Mouse (Mus musculus): ENCODE measurements around the gene Rnf43. TPM values are rescaled to one million over a fixed set of nuclear protein-coding genes. Genes with fewer than 3 reads are reported as not detected.

Rnf43 gene
- 8.7 and 9.2 TPM in 2 replicates for polyA plus RNA-seq (2015; fragmentation: Nextera tagmentation; extraction: Ambion mirVana)

DNA sequence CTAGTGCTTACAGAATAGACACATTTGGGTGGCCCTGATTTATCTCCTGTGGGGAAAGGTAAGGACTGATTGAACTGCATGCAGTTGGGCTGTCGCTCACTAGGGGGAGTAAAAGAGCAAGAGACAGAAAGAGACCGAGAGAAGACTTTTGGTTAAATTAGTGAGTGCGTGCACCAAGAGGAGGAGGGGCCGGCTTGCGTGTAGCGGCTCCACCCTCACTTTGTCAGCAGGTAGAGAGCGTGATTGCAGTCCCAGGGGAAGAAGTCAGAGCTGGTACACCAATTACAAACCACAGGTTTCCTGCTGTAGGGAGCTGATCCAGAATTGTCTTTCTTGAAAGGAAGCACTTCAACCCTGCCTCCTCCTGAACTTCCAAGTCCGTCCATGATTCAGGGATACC lies at the start of gene Rnf43:
Rnf43 (plus strand) TSS at position 316 of the 400 bp plus-strand sequence.
- Histone ChIP-seq H3K9ac (peak within 1 kb of the TSS; percentile 39), H3K4me1 (no peaks in the 10 kb centered on the region), H3K4me2 (replicated peaks) (peak within 1 kb of the TSS; percentile 61), H3K9me3 (replicated peaks) (no peaks in the 10 kb centered on the region), H3K27me3 (no peaks in the 10 kb centered on the region; the same call in 1 of the 2 replicates), H3K4me3 (replicated peaks) (peak within 1 kb of the TSS; percentile 49), H3K27ac (replicated peaks) (peak within 1 kb of the TSS; percentile 48), H3K36me3 (no peaks in the 10 kb centered on the region)
- ATAC-seq (ENCODE audit: insufficient number of reproducible peaks, low FRiP score, low TSS enrichment, low read depth), result peak; percentile 86
- 0% methylated on average over 8 of the region's 8 CpGs for WGBS

DNA sequence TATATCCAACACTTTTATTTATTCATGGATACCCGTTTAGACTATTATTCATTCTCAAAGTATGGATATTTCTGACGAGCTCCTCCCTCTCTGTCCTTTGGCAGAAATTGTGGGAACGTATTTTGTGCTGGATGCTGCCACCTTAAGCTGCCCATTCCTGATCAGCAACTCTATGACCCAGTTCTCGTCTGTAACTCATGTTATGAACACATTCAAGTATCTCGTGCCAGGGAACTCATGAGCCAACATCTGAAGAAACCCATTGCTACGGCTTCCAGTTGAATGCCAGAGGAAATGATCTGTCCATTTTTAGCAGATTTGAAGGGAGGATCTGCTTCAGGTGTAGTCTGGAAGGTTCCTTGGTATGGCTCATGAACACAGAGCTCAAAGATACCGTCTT lies 48.5 kb upstream of the Rnf43 start:
- H3K27ac ChIP-seq (replicated peaks), result no peak overlapping the region
- H3K9ac ChIP-seq, result no peak overlapping the region
- no peaks in the 10 kb centered on the region for H3K4me1 ChIP-seq
- WGBS, result 87% methylated on average over 7 of the region's 7 CpGs
- no peak overlapping the region for H3K4me2 ChIP-seq (replicated peaks)
- H3K27me3 ChIP-seq, result no peaks in the 10 kb centered on the region
- H3K36me3 ChIP-seq, result peaks cover 85% of the 10 kb centered on the region
- H3K9me3 ChIP-seq (replicated peaks), result no peaks in the 10 kb centered on the region
- ATAC-seq (ENCODE audit: insufficient number of reproducible peaks, low FRiP score, low TSS enrichment, low read depth), result no peak
- no peak overlapping the region for H3K4me3 ChIP-seq (replicated peaks)

DNA sequence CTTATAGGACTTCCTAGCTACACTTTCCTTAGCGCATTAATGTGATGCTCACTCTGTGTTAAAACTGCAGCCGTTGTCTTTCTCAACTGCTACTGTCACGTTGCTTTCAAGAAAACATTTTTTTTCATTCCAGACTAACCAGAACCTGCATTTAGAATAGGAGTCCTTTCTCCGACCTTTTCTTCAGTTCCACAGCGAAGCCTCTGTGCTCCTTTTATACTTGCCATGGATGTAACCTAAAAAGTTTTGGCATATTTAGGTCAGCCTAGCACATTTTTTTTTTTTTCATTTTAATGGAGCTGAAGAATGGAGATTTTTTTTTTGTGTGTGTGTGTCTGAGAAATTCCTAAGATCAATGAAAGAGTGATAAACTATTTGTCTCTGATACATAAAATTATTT lies 47.0 kb upstream of the Rnf43 start:
- Histone ChIP-seq H3K9me3 (replicated peaks) (no peaks in the 10 kb centered on the region), H3K4me3 (replicated peaks) (no peak overlapping the region), H3K27me3 (no peaks in the 10 kb centered on the region), H3K4me2 (replicated peaks) (no peak overlapping the region), H3K4me1 (no peaks in the 10 kb centered on the region), H3K36me3 (peaks cover 74% of the 10 kb centered on the region), H3K9ac (no peak overlapping the region), H3K27ac (replicated peaks) (no peak overlapping the region)
- whole genome bisulfite sequencing, result 92% methylated on average over 5 of the region's 5 CpGs
- no peak for ATAC-seq (ENCODE audit: insufficient number of reproducible peaks, low FRiP score, low TSS enrichment, low read depth)

DNA sequence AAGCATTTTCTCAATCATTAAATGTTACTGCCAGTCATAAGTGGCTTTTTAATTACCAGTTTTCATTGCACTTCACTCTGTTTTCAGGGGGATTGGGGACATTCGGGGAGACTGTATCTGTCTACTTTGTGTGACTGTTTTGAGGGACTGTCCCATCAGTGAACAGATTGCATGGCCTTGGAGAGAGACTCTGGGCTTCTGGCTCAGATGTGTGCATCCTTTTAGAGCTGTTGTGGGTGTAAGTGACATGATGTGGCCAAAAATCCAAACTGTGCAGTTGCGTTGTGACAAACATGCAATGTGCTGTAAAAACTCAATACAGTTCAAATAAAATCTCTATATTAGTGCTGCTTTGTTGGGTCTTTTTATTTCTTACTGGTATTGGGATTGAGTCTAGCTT lies 46.6 kb upstream of the Rnf43 start:
- Histone ChIP-seq H3K4me2 (replicated peaks) (no peak overlapping the region), H3K9me3 (replicated peaks) (no peaks in the 10 kb centered on the region), H3K36me3 (peaks cover 70% of the 10 kb centered on the region), H3K27ac (replicated peaks) (no peak overlapping the region), H3K4me1 (no peaks in the 10 kb centered on the region), H3K27me3 (no peaks in the 10 kb centered on the region), H3K9ac (no peak overlapping the region), H3K4me3 (replicated peaks) (no peak overlapping the region)
- WGBS, result 95% methylated on average over 2 of the region's 2 CpGs
- ATAC-seq (ENCODE audit: insufficient number of reproducible peaks, low FRiP score, low TSS enrichment, low read depth), result no peak

- Histone ChIP-seq H3K27me3 (no peaks in the 10 kb centered on the region), H3K4me1 (no peaks in the 10 kb centered on the region), H3K9me3 (replicated peaks) (no peaks in the 10 kb centered on the region), H3K27ac (replicated peaks) (no peak within 1 kb of the TSS), H3K36me3 (peaks cover 61% of the 10 kb centered on the region), H3K4me2 (replicated peaks) (no peak within 1 kb of the TSS), H3K4me3 (replicated peaks) (no peak within 1 kb of the TSS), H3K9ac (no peak within 1 kb of the TSS)
- 89% methylated on average over 62 of the region's 69 CpGs for WGBS
- no peak; the same call in 1 of the 2 replicates for ATAC-seq (ENCODE audit: insufficient number of reproducible peaks, low FRiP score, low TSS enrichment, low read depth)
Observed at GRCm38 (mm10) chr11:87616790-87617474, 45.6 kb upstream of the Rnf43 start, which contains the start of gene Hsf5. Gene Hsf5, plus strand, starts transcription at chr11:87617164.

DNA sequence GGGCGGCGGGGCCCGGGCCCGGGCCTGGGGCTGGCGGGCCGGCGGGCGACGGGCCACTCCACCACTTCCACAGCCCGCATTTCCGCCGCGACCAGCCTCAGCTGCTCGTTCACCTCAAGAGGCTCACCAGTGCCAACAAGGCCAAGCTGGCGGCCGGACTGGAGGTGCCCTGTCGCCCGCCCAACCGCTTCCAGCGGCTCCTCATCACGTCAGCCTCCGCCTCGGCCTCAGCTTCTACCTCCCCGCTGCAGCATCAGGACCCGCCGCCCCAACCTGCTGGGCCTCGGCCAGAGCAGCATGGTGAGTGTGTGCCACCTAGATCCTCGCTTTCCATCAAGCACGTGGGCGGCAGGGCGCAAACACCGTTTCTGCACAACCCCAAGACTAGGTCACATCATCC lies 44.9 kb upstream of the Rnf43 start:
- Histone ChIP-seq H3K4me2 (replicated peaks) (no peak overlapping the region), H3K4me3 (replicated peaks) (no peak overlapping the region), H3K4me1 (no peaks in the 10 kb centered on the region), H3K27me3 (no peaks in the 10 kb centered on the region), H3K9ac (no peak overlapping the region), H3K36me3 (peaks cover 55% of the 10 kb centered on the region), H3K9me3 (replicated peaks) (no peaks in the 10 kb centered on the region), H3K27ac (replicated peaks) (no peak overlapping the region)
- ATAC-seq (ENCODE audit: insufficient number of reproducible peaks, low FRiP score, low TSS enrichment, low read depth), result no peak
- WGBS, result 96% methylated on average over 32 of the region's 32 CpGs

GRCm38 (mm10) chr11:87623160-87623559 lies 39.4 kb upstream of the Rnf43 start:
- whole genome bisulfite sequencing, result 56% methylated on average over 4 of the region's 4 CpGs
- Histone ChIP-seq H3K27me3 (no peaks in the 10 kb centered on the region), H3K27ac (replicated peaks) (no peak overlapping the region), H3K4me1 (no peaks in the 10 kb centered on the region), H3K4me2 (replicated peaks) (no peak overlapping the region), H3K36me3 (peaks cover 27% of the 10 kb centered on the region), H3K9me3 (replicated peaks) (no peaks in the 10 kb centered on the region), H3K4me3 (replicated peaks) (no peak overlapping the region), H3K9ac (no peak overlapping the region)
- ATAC-seq (ENCODE audit: insufficient number of reproducible peaks, low FRiP score, low TSS enrichment, low read depth), result no peak

GRCm38 (mm10) chr11:87629859-87630258 lies 32.7 kb upstream of the Rnf43 start:
- ATAC-seq (ENCODE audit: insufficient number of reproducible peaks, low FRiP score, low TSS enrichment, low read depth), result no peak
- H3K4me3 ChIP-seq (replicated peaks), result no peak overlapping the region
- no peaks in the 10 kb centered on the region for H3K9me3 ChIP-seq (replicated peaks)
- no peak overlapping the region for H3K4me2 ChIP-seq (replicated peaks)
- no peaks in the 10 kb centered on the region for H3K27me3 ChIP-seq
- H3K4me1 ChIP-seq, result no peaks in the 10 kb centered on the region
- H3K36me3 ChIP-seq, result peaks cover 6% of the 10 kb centered on the region; the same call in 1 of the 2 replicates
- no peak overlapping the region for H3K9ac ChIP-seq
- 35% methylated on average over 10 of the region's 10 CpGs for whole genome bisulfite sequencing
- no peak overlapping the region for H3K27ac ChIP-seq (replicated peaks)

GRCm38 (mm10) chr11:87638793-87639192 lies 23.7 kb upstream of the Rnf43 start:
- peaks cover 7% of the 10 kb centered on the region; the same call in 1 of the 2 replicates for H3K4me1 ChIP-seq
- WGBS, result 20% methylated on average over 2 of the region's 2 CpGs
- H3K27me3 ChIP-seq, result no peaks in the 10 kb centered on the region
- H3K9me3 ChIP-seq (replicated peaks), result no peaks in the 10 kb centered on the region
- H3K9ac ChIP-seq, result peak overlapping the region; percentile 52
- no peaks in the 10 kb centered on the region for H3K36me3 ChIP-seq
- no peak overlapping the region for H3K27ac ChIP-seq (replicated peaks)
- peak overlapping the region; percentile 70 for H3K4me2 ChIP-seq (replicated peaks)
- no peak for ATAC-seq (ENCODE audit: insufficient number of reproducible peaks, low FRiP score, low TSS enrichment, low read depth)
- peak overlapping the region; percentile 48 for H3K4me3 ChIP-seq (replicated peaks)

DNA sequence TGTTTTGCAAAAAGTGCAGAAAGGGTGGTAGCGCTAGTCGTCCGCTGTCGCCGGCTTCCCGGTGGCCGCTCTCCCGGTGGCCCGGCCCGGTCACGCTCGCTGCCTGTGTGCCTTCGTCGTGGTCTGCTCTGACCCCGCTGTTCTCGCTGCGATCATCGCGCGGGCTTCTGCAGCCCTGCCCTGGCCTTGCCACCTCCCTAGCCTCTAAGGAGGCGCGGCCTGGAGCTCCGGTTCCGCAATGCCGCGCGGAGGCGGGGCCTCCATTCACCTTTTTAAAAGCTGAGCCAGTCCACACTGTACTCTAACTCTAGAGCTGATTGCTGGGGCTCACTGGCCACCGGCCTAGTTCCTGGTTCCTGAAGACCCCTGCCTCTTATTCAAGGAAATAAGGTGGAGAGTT lies 23.3 kb upstream of the Rnf43 start:
- peak overlapping the region; percentile 52 for H3K9ac ChIP-seq
- ATAC-seq (ENCODE audit: insufficient number of reproducible peaks, low FRiP score, low TSS enrichment, low read depth), result peak; percentile 69
- H3K27ac ChIP-seq (replicated peaks), result no peak overlapping the region
- no peaks in the 10 kb centered on the region for H3K9me3 ChIP-seq (replicated peaks)
- 2% methylated on average over 29 of the region's 29 CpGs for WGBS
- H3K27me3 ChIP-seq, result no peaks in the 10 kb centered on the region
- H3K4me2 ChIP-seq (replicated peaks), result peak overlapping the region; percentile 70
- no peaks in the 10 kb centered on the region for H3K36me3 ChIP-seq
- H3K4me3 ChIP-seq (replicated peaks), result peak overlapping the region; percentile 48
- H3K4me1 ChIP-seq, result peaks cover 7% of the 10 kb centered on the region; the same call in 1 of the 2 replicates

DNA sequence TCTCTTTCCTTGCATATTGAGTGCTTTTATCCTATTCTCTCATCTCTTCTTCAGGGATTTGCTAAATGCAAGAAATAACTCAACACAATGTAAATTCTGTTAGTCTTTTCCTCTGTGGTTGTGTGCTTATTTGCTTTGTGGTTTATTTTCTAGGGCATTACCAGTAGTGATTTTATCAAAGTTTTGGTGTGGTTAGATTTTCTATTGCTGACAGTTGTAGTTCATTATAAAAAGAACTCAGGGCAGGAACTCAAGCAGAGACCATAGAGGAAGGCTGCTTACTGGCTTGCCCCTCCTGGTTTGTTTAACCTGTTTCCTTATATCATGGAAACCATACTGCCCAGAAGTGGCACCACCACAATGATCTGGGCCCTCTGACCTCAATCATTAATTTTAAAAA lies 19.7 kb upstream of the Rnf43 start:
- H3K27me3 ChIP-seq, result no peaks in the 10 kb centered on the region
- H3K36me3 ChIP-seq, result no peaks in the 10 kb centered on the region
- ATAC-seq (ENCODE audit: insufficient number of reproducible peaks, low FRiP score, low TSS enrichment, low read depth), result no peak
- H3K9ac ChIP-seq, result no peak overlapping the region
- H3K4me1 ChIP-seq, result peaks cover 7% of the 10 kb centered on the region; the same call in 1 of the 2 replicates
- H3K9me3 ChIP-seq (replicated peaks), result no peaks in the 10 kb centered on the region
- H3K27ac ChIP-seq (replicated peaks), result no peak overlapping the region
- H3K4me3 ChIP-seq (replicated peaks), result no peak overlapping the region
- H3K4me2 ChIP-seq (replicated peaks), result no peak overlapping the region

DNA sequence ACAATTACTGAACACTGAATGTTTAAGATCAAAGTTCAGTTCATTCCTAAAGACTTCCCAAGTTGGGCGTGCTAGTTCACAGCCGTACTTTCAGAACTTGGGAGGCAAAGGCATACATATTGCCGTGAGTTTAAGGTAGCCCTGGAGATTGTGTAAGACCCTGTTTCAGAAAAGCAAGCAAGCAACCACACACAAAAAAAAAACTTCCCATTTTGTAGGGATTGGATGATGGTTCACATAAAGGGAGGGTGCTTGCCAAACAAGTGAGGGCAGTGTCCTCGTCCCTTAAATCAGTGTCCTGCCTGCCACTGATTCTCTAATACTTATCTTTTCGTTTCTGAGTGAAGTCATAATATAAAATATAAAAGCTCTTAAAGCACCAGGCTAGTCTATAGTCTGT lies 7.8 kb upstream of the Rnf43 start:
- WGBS, result 79% methylated on average over 5 of the region's 5 CpGs
- Histone ChIP-seq H3K36me3 (no peaks in the 10 kb centered on the region), H3K9me3 (replicated peaks) (no peaks in the 10 kb centered on the region), H3K4me3 (replicated peaks) (no peak overlapping the region), H3K27me3 (no peaks in the 10 kb centered on the region), H3K9ac (no peak overlapping the region), H3K27ac (replicated peaks) (no peak overlapping the region), H3K4me2 (replicated peaks) (no peak overlapping the region), H3K4me1 (no peaks in the 10 kb centered on the region)
- no peak for ATAC-seq (ENCODE audit: insufficient number of reproducible peaks, low FRiP score, low TSS enrichment, low read depth)
